Mouse (Mus musculus): ENCODE results near the gene Mcrs1.

Gene Mcrs1

DNA sequence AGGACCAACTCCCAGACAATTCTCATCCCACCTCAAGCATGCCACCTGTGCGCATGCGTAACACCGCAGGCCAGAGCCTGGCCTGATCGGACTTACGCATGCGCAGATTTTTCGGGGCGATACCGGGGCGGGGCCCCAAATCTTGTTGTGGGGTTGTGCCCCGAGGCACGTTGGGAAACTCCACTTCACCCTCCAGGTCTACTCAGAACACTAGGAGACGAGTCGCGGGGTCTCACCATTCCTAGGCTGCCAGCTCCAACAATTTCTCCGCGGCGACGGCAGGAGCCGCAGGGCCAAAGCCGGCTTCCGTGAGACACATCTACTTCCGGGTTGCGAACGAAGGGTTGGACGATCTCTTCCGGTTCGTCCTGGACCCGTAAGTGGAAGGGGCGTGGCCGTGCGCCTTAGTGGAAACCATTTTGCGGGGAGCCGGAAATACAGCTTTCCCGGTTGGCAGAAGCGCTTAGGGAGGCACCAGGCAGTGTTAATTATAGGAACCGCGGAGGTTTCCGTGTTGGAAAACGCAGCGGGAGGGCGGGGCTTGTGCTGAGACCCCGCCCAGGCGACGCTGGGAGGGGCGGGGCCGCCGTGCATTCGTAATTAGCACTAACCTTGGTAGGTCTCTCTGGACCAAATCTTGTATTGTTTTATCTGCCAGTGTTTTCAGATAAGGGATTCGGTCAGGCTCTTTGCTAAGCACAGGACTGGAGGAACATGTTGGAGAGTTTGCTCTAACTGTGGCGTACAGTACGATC lies at the start of gene Mcrs1:
TSS of gene Mcrs1 (minus strand) at position 336 of the 755 bp plus-strand sequence.
- in situ Hi-C loops (cut with MboI; ENCODE audit: low pct_unique_long_range_greater_than_20kb in 1 of 2, low sequenced_read_pairs in 2 of 2, unreplicated experiment in 1 of 2) = no loop called here

GRCm38 (mm10) chr15:99296213-99296612 lies 44.5 kb upstream of the Mcrs1 start:
- in situ Hi-C loops (cut with MboI; ENCODE audit: low pct_unique_long_range_greater_than_20kb in 1 of 2, low sequenced_read_pairs in 2 of 2, unreplicated experiment in 1 of 2) = no loop called here

DNA sequence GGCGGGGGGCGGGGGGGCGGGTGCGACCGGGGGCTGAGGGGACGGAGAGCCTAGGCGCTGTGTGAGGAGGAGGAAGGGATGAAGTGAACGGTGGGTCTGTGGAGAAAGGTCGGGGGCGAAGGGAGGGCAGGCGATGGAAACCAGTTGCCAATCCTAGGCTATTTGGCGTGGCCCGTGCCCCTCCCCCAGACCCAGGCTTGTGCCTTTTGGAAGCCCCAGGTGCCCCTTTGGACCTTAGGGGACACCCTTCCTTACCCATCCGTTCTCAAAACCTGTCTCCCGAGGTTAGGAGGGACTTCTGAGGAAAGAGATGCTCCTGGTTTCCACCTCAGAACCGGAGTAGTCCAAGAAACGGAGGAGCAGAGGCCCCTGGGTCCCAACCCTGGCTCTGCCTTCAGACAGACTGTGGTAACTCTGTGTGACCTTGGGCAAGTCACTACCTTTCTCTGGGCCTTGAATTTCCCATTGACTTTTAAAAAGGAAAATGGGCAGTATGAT lies 43.8 kb upstream of the Mcrs1 start, which contains the start of gene Fam186b:
TSS of gene Fam186b (minus strand) at position 405 of the 498 bp plus-strand sequence.
- in situ Hi-C loops (cut with MboI; ENCODE audit: low pct_unique_long_range_greater_than_20kb in 1 of 2, low sequenced_read_pairs in 2 of 2, unreplicated experiment in 1 of 2) = no loop called here

DNA sequence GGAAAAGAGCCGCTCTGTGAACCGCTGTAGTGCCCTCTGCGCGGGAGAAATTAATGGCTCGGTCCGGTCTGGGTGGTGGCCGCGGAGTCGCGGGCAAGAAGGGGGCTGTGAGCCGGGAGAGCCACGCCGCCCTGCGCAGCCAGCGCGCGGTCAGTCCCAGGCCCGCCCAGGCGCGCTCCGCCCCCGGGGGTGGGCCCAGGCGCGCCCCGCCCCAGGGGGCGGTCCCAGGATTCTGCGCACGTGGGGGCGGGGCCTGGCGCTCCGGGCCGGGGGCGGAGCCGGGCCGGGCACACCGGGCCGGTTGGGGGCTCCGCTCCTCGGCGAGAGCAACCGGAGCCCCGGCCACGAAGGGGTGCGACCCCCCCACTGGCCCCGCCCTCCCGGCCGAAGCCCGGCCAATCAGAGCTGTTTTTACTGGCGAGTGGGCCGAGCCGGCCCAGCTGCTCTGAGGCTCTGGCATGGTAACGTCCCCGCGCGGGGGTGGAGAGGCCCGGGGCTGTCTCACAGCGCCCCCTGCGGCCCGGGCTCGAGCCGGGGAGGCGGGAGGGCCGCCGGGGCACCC lies 43.1 kb upstream of the Mcrs1 start, which contains the start of gene Prpf40b:
TSS of gene Prpf40b (plus strand) at position 275 of the 562 bp plus-strand sequence.
- in situ Hi-C loops (cut with MboI; ENCODE audit: low pct_unique_long_range_greater_than_20kb in 1 of 2, low sequenced_read_pairs in 2 of 2, unreplicated experiment in 1 of 2) = no loop called here

GRCm38 (mm10) chr15:99294287-99294686 lies 42.5 kb upstream of the Mcrs1 start:
- in situ Hi-C loops (cut with MboI; ENCODE audit: low pct_unique_long_range_greater_than_20kb in 1 of 2, low sequenced_read_pairs in 2 of 2, unreplicated experiment in 1 of 2) = no loop called here

- in situ Hi-C loops (cut with MboI; ENCODE audit: low pct_unique_long_range_greater_than_20kb in 1 of 2, low sequenced_read_pairs in 2 of 2, unreplicated experiment in 1 of 2) = no loop called here
Measured at GRCm38 (mm10) chr15:99290586-99290985, 38.8 kb upstream of the Mcrs1 start.

DNA sequence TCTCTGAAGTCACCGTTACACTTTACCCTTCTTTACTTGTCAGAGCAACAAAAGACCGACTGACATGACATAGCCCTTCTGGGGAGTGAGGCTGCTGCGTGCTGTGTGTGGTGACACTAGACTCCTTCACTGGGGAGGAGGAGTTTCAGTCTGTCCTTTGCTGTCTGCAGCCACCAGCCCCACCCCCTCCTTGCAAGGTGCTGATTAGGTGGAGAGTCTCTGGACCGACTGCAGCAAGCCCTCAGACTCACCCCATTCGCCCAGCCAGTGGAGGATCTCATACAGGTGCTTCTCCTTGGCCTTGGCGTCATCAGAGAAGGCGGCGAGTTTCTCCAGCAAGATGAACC lies 33.4 kb upstream of the Mcrs1 start:
- in situ Hi-C loops (cut with MboI; ENCODE audit: low pct_unique_long_range_greater_than_20kb in 1 of 2, low sequenced_read_pairs in 2 of 2, unreplicated experiment in 1 of 2) = no loop called here

DNA sequence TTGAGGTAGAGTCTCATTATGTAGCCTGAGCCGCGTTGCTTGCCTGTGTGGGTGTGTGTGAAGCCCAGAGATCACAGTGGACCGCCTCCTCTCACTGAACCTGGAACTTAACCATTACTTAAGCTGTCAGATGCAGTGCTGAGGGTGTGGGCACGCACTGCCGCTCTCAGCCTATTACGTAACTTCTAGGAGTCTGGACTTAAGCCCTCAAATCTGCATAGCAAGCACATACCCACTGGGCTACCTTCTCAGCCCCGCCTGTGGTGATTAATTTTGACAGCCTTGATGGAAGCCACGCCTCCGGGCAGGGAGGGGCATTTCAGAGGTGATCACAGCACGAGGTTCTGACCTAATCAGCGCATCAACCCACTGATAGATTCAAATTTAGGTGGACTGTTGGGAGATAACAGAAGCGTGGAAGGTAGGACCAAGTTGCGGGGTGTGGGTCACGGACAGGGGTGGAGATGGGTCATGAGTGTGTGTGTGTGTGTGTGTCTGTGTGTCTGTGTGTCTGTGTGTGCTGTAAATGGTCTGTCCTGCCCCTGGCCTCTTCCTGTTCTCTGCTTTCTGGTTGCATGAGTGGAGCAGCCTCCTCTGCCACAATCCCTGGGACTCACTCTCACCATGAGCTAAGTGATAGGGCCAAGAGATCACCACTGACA lies 32.9 kb upstream of the Mcrs1 start:
- in situ Hi-C loops (cut with MboI; ENCODE audit: low pct_unique_long_range_greater_than_20kb in 1 of 2, low sequenced_read_pairs in 2 of 2, unreplicated experiment in 1 of 2) = no loop called here

DNA sequence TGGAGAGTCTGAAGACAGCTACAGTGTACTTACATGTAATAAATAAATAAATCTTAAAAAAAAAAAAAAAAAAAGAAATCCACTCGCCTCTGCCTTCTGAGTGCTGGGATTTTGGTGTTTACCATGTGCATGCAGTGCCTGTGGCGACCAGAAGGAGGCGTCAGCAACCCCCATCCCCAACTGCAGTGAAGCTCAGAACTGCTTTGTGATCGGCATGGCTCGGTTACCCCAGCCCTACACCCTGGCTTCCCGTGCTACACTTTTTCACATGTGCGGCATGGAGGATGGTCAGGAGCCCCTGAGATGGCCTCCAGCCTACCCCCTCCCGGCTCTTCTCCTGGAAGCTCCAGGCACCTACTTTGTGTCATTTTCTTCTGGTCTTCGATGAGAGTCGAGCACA lies 31.7 kb upstream of the Mcrs1 start:
- in situ Hi-C loops (cut with MboI; ENCODE audit: low pct_unique_long_range_greater_than_20kb in 1 of 2, low sequenced_read_pairs in 2 of 2, unreplicated experiment in 1 of 2) = no loop called here

GRCm38 (mm10) chr15:99278271-99278670 lies 26.5 kb upstream of the Mcrs1 start:
- in situ Hi-C loops (cut with MboI; ENCODE audit: low pct_unique_long_range_greater_than_20kb in 1 of 2, low sequenced_read_pairs in 2 of 2, unreplicated experiment in 1 of 2) = no loop called here

GRCm38 (mm10) chr15:99276095-99276494 lies 24.3 kb upstream of the Mcrs1 start:
- in situ Hi-C loops (cut with MboI; ENCODE audit: low pct_unique_long_range_greater_than_20kb in 1 of 2, low sequenced_read_pairs in 2 of 2, unreplicated experiment in 1 of 2) = no loop called here

DNA sequence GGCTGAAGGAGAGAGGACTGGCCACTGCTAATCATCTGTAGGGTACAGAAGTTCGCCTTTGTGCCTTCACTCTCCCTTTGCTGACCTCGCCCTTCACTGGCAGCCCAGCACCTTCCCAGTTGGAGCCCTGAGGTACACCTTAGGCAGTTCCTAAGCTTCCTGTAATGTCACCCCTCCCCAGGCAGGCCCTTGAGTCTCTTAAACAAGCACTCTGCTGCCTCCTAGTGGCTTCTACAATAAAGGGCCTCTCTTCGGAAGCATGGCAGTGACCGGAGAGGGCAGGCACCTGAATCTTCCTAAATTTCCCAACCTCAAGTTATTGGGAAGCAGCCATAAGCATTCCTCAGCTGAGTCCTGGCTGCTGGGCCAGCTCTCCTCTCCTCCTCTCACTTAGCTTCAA lies 13.9 kb upstream of the Mcrs1 start:
- in situ Hi-C loops (cut with MboI; ENCODE audit: low pct_unique_long_range_greater_than_20kb in 1 of 2, low sequenced_read_pairs in 2 of 2, unreplicated experiment in 1 of 2) = no loop called here

DNA sequence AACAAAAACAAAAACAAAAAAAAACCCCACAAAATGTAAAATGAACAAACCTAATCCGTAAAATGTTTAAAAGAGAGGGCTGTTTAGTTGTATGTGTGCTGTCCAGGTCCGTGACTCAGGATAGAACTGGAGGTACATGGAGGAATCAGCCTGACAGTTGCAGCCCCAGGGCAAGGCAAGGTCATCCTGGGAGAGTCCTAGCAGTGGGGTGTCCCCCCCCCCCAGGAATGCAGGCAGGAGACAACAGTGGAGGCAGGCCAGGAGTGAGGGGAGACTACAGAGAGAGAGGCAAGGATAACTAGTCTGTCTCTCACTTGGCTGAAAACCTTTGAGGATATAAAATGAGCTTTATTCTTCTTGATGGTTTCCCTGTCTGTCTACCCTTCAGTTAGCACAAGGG lies 12.6 kb upstream of the Mcrs1 start:
- in situ Hi-C loops (cut with MboI; ENCODE audit: low pct_unique_long_range_greater_than_20kb in 1 of 2, low sequenced_read_pairs in 2 of 2, unreplicated experiment in 1 of 2) = no loop called here

- in situ Hi-C loops (cut with MboI; ENCODE audit: low pct_unique_long_range_greater_than_20kb in 1 of 2, low sequenced_read_pairs in 2 of 2, unreplicated experiment in 1 of 2) = no loop called here
Measured at GRCm38 (mm10) chr15:99262702-99263101, 10.9 kb upstream of the Mcrs1 start.

DNA sequence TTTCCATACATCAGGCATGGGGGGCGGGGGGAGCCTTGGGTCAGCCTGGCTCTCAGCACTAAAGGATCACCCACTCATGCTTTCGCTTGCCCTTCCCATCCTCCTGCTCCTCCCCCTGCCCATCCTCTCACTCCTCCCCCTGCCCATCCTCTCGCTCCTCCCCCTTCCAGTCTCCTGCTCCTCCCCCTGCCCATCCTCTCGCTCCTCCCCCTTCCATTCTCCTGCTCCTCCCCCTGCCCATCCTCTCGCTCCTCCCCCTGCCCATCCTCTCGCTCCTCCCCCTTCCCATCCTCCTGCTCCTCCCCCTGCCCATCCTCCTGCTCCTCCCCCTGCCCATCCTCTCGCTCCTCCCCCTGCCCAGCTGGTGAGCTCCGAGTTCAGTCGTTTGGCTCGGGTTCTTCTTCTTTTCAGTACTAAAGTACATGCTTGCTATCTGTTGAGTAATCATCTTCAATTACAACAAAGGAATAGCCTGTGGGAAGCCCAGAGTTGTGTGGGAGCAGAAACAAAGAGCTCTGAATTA lies 8.0 kb upstream of the Mcrs1 start:
- in situ Hi-C loops (cut with MboI; ENCODE audit: low pct_unique_long_range_greater_than_20kb in 1 of 2, low sequenced_read_pairs in 2 of 2, unreplicated experiment in 1 of 2) = no loop called here

DNA sequence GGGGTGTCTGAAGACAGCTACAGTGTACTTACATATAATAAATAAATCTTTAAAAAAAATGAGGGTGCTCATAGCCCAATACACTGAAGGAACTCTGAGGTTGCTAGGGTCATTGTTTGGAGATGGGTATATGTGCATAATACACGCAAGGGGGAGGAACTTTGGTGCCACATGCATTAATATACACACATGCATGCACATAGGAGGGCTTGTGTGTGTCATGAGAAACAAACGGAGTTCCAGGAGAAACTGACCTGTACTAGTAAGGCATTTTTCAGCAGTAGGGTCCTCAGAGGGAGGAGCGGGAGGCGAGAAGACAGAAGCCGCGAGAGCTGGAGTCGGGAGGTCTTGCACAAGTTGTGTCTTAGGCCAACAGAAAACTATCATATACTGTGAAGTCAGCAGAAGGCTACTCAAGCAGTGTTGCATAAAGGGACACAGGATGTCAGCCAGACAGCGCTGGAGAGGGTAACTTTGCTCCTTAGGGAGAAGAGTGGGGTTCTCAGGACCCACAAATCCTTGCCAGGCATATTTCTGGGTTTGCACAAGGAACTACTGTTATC lies 7.5 kb upstream of the Mcrs1 start:
- in situ Hi-C loops (cut with MboI; ENCODE audit: low pct_unique_long_range_greater_than_20kb in 1 of 2, low sequenced_read_pairs in 2 of 2, unreplicated experiment in 1 of 2) = no loop called here

DNA sequence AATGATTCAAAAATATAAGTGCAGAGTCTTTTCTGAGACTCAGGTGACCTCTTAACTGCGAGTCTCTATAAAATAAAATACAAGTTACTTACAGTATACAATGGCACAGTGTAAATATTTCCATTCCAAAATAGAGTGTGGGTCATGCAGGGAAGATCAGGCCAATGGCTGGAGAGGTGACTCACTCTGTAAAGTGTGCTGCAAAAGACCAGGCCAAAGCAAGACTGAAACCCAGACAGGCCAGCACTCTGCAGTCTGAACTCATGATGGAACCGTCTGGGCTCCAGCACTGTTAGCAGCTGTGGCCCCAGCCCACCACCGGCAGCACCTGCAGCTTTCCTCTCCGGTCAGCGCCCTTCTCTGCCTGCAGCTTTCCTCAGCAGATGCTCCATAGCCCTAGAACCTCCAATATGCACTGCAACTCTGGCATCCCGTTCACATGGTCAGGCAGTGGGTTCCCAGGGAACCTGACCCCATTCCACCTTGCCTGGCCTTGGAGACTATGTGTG lies 3.5 kb upstream of the Mcrs1 start:
- in situ Hi-C loops (cut with MboI; ENCODE audit: low pct_unique_long_range_greater_than_20kb in 1 of 2, low sequenced_read_pairs in 2 of 2, unreplicated experiment in 1 of 2) = no loop called here

GRCm38 (mm10) chr15:99254477-99255005 lies 2.8 kb upstream of the Mcrs1 start:
- in situ Hi-C loops (cut with MboI; ENCODE audit: low pct_unique_long_range_greater_than_20kb in 1 of 2, low sequenced_read_pairs in 2 of 2, unreplicated experiment in 1 of 2) = no loop called here

- in situ Hi-C loops (cut with MboI; ENCODE audit: low pct_unique_long_range_greater_than_20kb in 1 of 2, low sequenced_read_pairs in 2 of 2, unreplicated experiment in 1 of 2) = no loop called here
Measured at GRCm38 (mm10) chr15:99253772-99254171, 2.0 kb upstream of the Mcrs1 start.
